Mouse (Mus musculus): Measurements from ENCODE around the gene Olfr1107.

The Olfr1107 gene

DNA sequence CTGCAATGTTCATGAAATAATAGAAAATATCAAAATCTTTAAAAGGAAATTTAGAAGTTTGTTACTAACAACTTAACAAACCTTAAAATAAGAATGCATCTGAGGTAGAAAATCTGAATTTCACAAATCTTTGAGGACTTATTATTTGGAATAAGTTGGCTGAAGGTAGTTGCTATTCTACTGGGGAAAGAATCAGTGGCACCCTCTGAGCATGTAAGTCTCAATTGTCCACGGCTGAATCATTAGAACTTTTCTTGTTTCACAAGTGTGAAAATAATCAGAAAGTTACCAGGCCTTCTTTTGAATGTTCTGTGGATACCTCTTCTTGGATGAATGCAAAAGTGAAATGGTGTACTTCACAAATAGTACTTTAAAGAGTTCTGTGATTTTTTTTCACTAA, at the start of gene Olfr1107:
Gene Olfr1107 (minus strand): TSS at position 101 of the 400 bp plus-strand sequence.
- no peak for DNase-seq (ENCODE audit: low read depth)

DNA sequence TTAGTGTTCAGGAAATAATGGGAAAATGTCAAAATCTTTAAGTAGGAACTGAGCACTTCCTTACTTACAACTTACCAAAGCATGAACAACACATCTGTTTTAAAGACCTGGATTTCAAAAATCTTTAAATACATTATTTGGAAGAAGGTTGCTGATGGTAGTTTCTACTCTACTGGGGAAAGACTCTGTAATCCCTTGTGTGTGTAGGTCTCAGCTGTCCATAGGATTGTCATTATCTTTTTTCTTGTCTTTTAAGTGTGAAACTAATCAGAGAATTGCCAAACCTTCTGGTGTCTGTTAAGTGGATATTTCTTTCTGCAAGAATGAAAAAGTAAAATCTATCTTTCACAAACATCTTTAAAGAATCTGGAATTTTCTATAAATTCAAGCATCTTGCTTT, 38.9 kb upstream of the Olfr1107 start, which contains the start of gene Olfr259:
Gene Olfr259 (minus strand): TSS at position 101 of the 400 bp plus-strand sequence.
- DNase-seq (ENCODE audit: low read depth): no peak

DNA sequence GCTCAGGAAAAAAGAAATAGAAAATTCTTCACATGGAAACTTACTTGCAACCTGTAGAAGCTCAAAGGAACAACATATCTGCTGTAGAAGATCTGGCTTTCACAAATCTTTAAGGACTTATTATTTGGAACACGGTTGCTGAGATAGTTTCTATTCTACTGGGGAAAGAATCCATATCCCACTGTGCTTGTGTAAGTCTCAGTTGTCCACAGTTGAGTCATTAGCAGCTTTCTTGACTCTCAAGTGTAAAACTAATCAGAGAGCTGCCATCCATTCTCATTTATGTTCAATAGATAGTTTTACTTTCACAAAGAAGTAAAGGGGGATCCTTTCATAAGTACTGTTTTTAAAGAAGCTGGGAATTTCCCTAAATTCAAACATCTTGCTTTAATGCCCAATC, 20.3 kb upstream of the Olfr1107 start, which contains the start of gene Olfr1109:
Gene Olfr1109 (minus strand): TSS at position 101 of the 400 bp plus-strand sequence.
- DNase-seq (ENCODE audit: low read depth): no peak

DNA sequence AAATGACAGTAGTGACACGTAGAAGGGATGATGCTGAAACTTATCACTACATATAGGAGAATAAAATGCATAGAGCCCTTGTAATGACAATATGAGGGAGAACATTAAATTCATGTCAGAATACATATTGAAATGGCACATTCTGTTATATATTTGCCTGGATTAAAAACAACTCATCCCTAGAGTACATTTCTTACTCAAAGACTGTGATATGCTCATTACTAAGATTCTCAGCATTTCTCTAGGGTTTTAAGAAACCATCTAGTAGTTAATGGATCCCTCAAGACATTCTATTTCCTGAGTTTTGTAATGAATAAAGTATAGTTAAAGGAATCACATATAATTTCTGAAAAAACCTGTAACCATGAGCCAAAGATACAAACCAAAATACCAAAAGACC, 23.4 kb downstream of the Olfr1107 start, which contains the start of gene Olfr1106:
Gene Olfr1106 (minus strand): TSS at position 101 of the 400 bp plus-strand sequence.
- DNase-seq (ENCODE audit: low read depth): no peak

DNA sequence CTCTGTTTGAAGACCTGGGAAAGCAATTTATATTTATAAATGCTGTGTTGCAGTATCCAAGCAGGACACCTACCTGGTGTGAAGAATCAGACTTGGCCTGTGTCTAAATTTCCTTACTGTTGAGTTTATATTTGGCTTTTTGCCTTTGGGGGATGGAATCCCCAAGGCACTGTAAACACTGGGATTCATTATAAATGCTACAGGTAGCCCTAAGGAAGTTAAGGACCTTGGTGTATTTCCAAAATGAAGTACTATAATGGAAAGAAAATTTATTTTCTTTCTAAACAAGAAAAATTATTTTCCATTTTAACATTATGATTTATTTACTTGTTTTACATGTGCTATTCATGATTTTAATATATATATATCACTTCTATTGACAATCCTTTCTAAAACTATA, 39.2 kb downstream of the Olfr1107 start, which contains the start of gene Olfr1105:
Gene Olfr1105 (minus strand): TSS at position 101 of the 400 bp plus-strand sequence.
- DNase-seq (ENCODE audit: low read depth): no peak

DNA sequence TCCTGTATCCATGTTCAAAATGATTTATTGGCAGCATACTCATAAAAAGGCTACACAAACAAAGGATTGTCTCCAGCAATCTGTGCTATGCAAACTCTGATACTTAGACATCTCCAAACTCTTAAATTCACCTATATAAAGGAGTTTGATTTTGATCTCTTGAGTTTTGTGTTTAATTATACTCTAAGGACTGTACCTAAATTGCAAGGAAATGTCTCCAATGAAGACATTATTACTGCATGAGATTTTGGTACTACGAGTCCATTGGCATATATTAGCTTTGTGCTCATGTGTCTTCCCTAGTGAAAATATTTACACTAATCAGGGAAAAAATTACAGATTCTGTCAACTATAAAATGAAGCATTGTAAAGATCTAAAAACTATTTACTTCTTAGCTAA, 48.6 kb downstream of the Olfr1107 start, which contains the start of gene Olfr1104:
Gene Olfr1104 (minus strand): TSS at position 101 of the 400 bp plus-strand sequence.
- DNase-seq (ENCODE audit: low read depth): no peak
